Mouse (Mus musculus): ENCODE results near the gene Dcaf5.

DNA sequence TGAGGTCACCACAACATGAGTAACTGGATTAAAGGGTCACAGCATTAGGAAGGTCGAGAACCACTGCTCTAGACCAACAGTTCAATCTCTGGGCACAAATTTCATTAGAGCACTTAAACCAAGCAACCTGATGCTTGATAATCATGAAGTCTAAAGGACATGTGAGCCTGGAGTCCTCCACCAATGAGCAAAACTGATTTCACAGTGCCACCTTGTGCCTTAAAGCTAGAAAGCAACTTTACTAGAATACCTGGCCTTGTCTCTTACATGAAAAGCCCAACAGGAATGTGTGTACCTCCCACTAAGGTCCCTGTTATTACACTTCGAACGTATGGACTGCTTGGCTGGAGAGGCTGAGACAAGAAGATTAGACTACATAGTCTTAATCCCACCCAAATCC lies 47.0 kb downstream of the Dcaf5 start:
- TF ChIP-seq POLR2AphosphoS2 (IDR thresholded peaks at IDR 0.05; ENCODE audit: low read depth, low read length), result no peak
- no peak for TF ChIP-seq EP300 (IDR thresholded peaks at IDR 0.05; ENCODE audit: low read length)
- no peak for TF ChIP-seq UBTF (IDR thresholded peaks at IDR 0.05; ENCODE audit: low read depth, low read length)
- TF ChIP-seq CTCF (conservative IDR thresholded peaks at IDR 0.05 in 1 of 2, IDR thresholded peaks at IDR 0.05 in 1 of 2; ENCODE audit: low read depth in 2 of 2, low read length in 2 of 2), result peak in 1 of 2 experiments; percentile 78; a peak in 3 of 4 replicates
- no peak for TF ChIP-seq GABPA (IDR thresholded peaks at IDR 0.05; ENCODE audit: insufficient replicate concordance, low read depth, low read length)
- TF ChIP-seq POLR2A (IDR thresholded peaks at IDR 0.05; ENCODE audit: low read depth, low read length), result no peak
- no peak for TF ChIP-seq MXI1 (IDR thresholded peaks at IDR 0.05; ENCODE audit: low read depth, low read length)
- TF ChIP-seq TCF12 (IDR thresholded peaks at IDR 0.05; ENCODE audit: low read depth, low read length), result no peak
- no peak for TF ChIP-seq ZC3H11A (IDR thresholded peaks at IDR 0.05; ENCODE audit: low read depth, low read length)
- no peak for TF ChIP-seq MYC (IDR thresholded peaks at IDR 0.05; ENCODE audit: low read depth, low read length)
- no peak for TF ChIP-seq CHD2 (IDR thresholded peaks at IDR 0.05; ENCODE audit: low read length)

Measured in CH12.LX (cell line).